Mouse (Mus musculus) olfactory bulb, adult 2 months (tissue): ENCODE data around the gene B3gnt2.

Experiments
- CTCF ChIP-seq: fragments of 200-500 bp; IDR thresholded peaks from 2 replicates; pipeline ENCODE4 v1.5.1; 2012; ENCODE audit warnings: low read depth, mild to moderate bottlenecking, low read length, moderate library complexity; ENCODE audit not compliant: insufficient read depth
- POLR2A ChIP-seq: fragments of 200-500 bp; IDR thresholded peaks from 2 replicates; pipeline ENCODE4 v1.6.1; 2012; ENCODE audit warnings: mild to moderate bottlenecking, low read depth, low read length, moderate library complexity; ENCODE audit not compliant: insufficient read depth

DNA sequence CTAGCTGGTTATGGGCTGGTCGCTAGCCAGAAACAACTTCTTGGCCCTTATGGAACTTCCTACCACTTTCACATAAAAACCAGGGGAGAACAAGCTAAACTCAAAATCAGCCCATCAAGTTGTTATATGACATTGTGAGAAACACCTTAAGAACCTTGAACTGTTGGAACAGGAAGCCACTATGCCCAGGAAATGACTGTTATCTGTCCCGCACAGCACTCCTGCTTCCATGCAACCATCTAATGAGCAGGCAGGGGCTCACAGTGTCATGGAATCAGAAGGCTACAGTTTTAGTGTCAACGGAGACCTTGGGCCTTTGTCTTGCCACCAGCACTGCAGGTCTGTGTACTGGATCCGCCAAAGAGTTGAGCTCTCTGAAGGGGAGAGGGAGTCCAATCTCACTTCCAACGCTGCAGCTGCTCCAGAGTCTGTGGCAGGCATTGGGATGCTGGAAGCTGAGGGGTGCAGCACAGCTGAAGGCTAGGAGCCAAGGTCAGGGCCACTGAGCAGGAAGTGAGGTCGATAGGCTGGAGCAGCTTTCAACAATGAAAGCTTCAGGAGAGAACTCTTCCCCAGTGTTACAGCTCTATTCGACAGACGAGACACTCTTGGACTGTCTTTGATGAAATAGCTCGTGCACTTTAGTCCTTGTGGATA lies 36.6 kb downstream of the B3gnt2 start:
- TF ChIP-seq CTCF (no peak), POLR2A (no peak)
